Mouse (Mus musculus) stomach, embryonic 15.5 days (tissue): ENCODE measurements around the gene Cited4. TPM values are rescaled to one million over a fixed set of nuclear protein-coding genes. Genes with fewer than 3 reads are reported as not detected.

Experiments
- ATAC-seq: fragments of 200-750 bp; cut with Nextera tagmentation; 2 replicates; pipeline ENCODE4 v1.8.0; 2017; ENCODE audit warnings: low read depth, moderate number of reproducible peaks, moderate TSS enrichment; ENCODE audit not compliant: insufficient read depth, low FRiP score
- H3K27ac ChIP-seq: fragments of 300-500 bp; sonication (generic); 2 replicates; pipeline ENCODE4 v1.5.1; 2015; ENCODE audit warnings: mild to moderate bottlenecking, inconsistent platforms
- H3K27me3 ChIP-seq: fragments of 300-500 bp; sonication (generic); replicated peaks from 2 replicates; pipeline ENCODE4 v1.6.1; 2015; ENCODE audit warnings: inconsistent platforms
- H3K36me3 ChIP-seq: fragments of 300-500 bp; sonication (generic); 2 replicates; pipeline ENCODE4 v1.6.1; 2015; ENCODE audit warnings: inconsistent platforms
- H3K4me1 ChIP-seq: fragments of 300-500 bp; sonication (generic); 2 replicates; pipeline ENCODE4 v1.6.1; 2015; ENCODE audit warnings: inconsistent platforms
- H3K4me2 ChIP-seq: fragments of 300-500 bp; sonication (generic); 2 replicates; pipeline ENCODE4 v1.6.1; 2015; ENCODE audit warnings: mild to moderate bottlenecking, inconsistent platforms
- H3K4me3 ChIP-seq: fragments of 300-500 bp; sonication (generic); replicated peaks from 2 replicates; pipeline ENCODE4 v1.5.1; 2015; ENCODE audit warnings: inconsistent platforms
- H3K9ac ChIP-seq: fragments of 300-500 bp; sonication (generic); 2 replicates; pipeline ENCODE4 v1.6.1; 2015; ENCODE audit warnings: inconsistent platforms
- H3K9me3 ChIP-seq: fragments of 300-500 bp; sonication (generic); 2 replicates; pipeline ENCODE4 v1.6.1; 2016; ENCODE audit warnings: inconsistent platforms
- WGBS: fragments of 180-500 bp; shearing (Covaris S2); methylation state at CpG from one replicate; pipeline ENCODE4 v1.1.7; 2015; 5-methylcytosine and 5-hydroxymethylcytosine counted together
- polyA plus RNA-seq: library from polyadenylated mRNA; unstranded; fragments of >200 nt; fragmentation: Nextera tagmentation; extraction: Ambion mirVana; gene quantifications from 2 replicates; pipeline ENCODE4 v1.2.1, GENCODE M21; 2015

The Cited4 gene
- 8.4 and 13.2 TPM in 2 replicates for polyA plus RNA-seq

DNA sequence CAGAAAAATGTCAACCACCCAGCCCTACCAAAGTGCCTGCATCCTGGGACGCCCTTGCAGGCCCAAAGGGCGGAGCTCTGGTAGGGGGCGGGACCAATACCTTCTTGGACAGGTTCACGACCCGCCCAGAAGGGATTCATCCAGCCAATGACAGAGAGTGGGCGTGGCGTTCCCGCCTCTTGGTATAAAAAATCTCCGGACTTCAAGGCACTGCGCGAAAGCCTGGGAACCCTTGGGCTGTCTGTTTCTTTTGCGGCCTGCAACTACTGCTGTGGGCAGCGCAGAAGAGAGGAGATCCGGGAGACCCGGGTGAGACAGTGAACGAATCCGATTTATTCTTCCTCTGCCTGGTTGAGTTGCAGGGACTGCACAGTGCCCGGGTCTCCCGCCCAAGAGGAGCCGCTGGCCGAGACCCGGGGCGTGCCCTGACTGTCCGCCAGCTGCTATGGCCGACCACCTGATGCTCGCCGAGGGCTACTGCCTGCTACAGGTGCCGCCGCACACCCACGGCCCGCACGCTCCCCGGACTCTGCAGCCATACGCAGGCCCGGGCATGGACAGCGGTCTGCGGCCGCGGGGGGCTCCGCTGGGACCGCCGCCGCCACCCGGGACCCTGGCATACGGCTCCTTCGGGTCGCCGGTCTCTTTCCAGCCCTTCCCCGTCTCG is at the start of gene Cited4:
TSS of gene Cited4 (plus strand) at position 215 of the 667 bp plus-strand sequence.
- ATAC-seq: peak; percentile 94
- H3K27ac ChIP-seq: 0 out of 2 replicates have a peak within 1 kb of the TSS, but pooled peaks have one; percentile 11
- peak within 1 kb of the TSS; percentile 100 for H3K4me2 ChIP-seq
- under 1% methylated on average over 47 of the region's 50 CpGs for WGBS
- no peaks in the 10 kb centered on the region for H3K36me3 ChIP-seq
- H3K4me3 ChIP-seq: peak within 1 kb of the TSS; percentile 57
- peaks cover 9% of the 10 kb centered on the region for H3K4me1 ChIP-seq
- H3K9ac ChIP-seq: peak within 1 kb of the TSS; percentile 44
- H3K27me3 ChIP-seq: peaks cover 6% of the 10 kb centered on the region; the same call in 1 of the 2 replicates
- H3K9me3 ChIP-seq: no peaks in the 10 kb centered on the region

DNA sequence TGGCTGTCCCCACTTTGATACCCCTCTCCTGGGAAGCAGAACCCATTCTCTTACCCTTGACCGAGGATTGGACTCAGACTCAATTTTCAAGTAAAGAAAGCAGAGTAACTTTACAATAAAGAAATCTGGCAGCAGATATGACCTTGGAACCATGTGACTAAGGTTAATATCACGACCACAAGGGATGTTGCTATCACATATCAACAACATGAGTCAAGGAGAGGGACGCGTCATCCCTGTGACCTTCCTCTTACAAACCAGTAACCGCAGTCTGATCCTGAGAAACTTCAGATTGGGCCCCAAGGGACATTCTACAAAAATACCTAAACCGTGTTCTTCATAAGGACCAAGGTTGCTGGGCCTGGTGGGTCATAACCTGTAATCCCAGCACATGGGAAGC is 38.6 kb upstream of the Cited4 start:
- no peak overlapping the region for H3K4me2 ChIP-seq
- no peak for ATAC-seq
- H3K27me3 ChIP-seq: no peaks in the 10 kb centered on the region
- no peak overlapping the region for H3K27ac ChIP-seq
- H3K4me3 ChIP-seq: no peak overlapping the region
- no peaks in the 10 kb centered on the region for H3K9me3 ChIP-seq
- no peaks in the 10 kb centered on the region for H3K4me1 ChIP-seq
- no peak overlapping the region for H3K9ac ChIP-seq
- 81% methylated on average over 6 of the region's 6 CpGs for WGBS
- H3K36me3 ChIP-seq: no peaks in the 10 kb centered on the region

DNA sequence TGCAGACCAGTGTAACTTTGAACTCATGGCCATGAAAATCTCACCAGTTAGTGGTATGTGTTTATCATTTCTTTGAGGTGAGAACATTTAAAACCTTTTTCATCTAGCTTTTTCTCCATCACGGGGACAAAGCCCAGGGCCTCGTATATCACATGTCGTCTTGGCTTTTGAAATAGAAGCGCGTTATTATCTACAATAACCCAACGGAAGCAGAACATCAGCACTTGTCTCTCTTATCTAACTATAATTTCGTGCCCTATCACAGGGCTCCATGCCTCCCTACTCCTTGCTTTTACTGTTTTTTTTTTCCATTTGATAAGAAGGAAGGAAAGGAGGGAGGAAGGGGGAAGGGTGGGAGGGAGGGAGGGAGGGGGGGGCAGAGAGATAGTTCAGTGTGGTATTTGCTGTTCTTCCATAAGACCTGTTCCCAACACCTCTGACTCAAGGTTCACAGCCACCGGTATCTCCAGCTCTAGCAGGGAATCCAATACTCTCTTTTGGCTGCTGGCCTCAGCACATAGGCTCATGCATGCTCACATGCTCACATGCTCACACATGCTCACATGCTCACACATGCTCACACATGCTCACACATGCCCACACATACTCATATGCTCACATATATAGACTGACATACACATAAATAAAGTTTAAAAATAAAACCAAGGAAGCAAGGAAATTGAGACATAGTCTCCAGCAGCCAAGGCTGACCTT is 36.0 kb upstream of the Cited4 start:
- H3K27ac ChIP-seq: no peak overlapping the region
- no peak overlapping the region for H3K4me3 ChIP-seq
- H3K9me3 ChIP-seq: no peaks in the 10 kb centered on the region
- no peaks in the 10 kb centered on the region for H3K27me3 ChIP-seq
- H3K4me1 ChIP-seq: no peaks in the 10 kb centered on the region
- ATAC-seq: no peak; the same call in 1 of the 2 replicates
- 60% methylated on average over 8 of the region's 8 CpGs for WGBS
- H3K9ac ChIP-seq: no peak overlapping the region
- no peaks in the 10 kb centered on the region for H3K36me3 ChIP-seq
- H3K4me2 ChIP-seq: no peak overlapping the region

DNA sequence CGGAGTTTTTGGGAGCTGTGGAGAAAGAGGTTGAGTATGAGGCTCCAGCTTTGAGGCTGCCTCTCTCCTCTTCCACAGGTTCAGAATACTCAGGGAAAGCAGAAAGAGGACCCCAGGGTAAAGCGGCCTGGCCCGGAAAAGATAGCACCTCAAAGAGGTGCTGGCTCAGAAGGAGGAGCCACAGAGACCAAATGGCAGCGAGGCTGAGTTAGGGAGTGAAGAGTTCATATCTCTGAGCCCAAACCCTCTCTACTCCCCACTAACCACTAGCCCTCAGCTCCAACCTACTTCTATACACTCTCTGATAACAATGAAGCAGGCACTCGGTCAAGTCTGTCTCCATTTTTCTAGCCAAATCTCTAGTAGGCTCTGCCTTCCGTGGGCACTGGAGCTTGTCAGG is 34.5 kb upstream of the Cited4 start:
- H3K9me3 ChIP-seq: no peaks in the 10 kb centered on the region
- no peaks in the 10 kb centered on the region for H3K4me1 ChIP-seq
- no peaks in the 10 kb centered on the region for H3K36me3 ChIP-seq
- H3K4me2 ChIP-seq: no peak overlapping the region
- ATAC-seq: peak; percentile 82; the same call in 1 of the 2 replicates
- H3K27ac ChIP-seq: no peak overlapping the region
- 48% methylated on average over 6 of the region's 6 CpGs for WGBS
- H3K4me3 ChIP-seq: no peak overlapping the region
- no peaks in the 10 kb centered on the region for H3K27me3 ChIP-seq
- H3K9ac ChIP-seq: no peak overlapping the region

- Histone ChIP-seq H3K27me3 (no peaks in the 10 kb centered on the region), H3K36me3 (no peaks in the 10 kb centered on the region), H3K4me1 (no peaks in the 10 kb centered on the region), H3K4me2 (no peak overlapping the region), H3K27ac (no peak overlapping the region), H3K9me3 (no peaks in the 10 kb centered on the region), H3K9ac (no peak overlapping the region), H3K4me3 (no peak overlapping the region)
- no peak for ATAC-seq
- 79% methylated on average over 2 of the region's 2 CpGs for WGBS
These were observed 31.0 kb upstream of the Cited4 start for GRCm38 (mm10) chr4:120635351-120635750.

GRCm38 (mm10) chr4:120641946-120642345 is 24.4 kb upstream of the Cited4 start:
- H3K27ac ChIP-seq: no peak overlapping the region
- no peaks in the 10 kb centered on the region for H3K27me3 ChIP-seq
- no peaks in the 10 kb centered on the region for H3K36me3 ChIP-seq
- H3K4me3 ChIP-seq: no peak overlapping the region
- H3K4me2 ChIP-seq: no peak overlapping the region
- WGBS: 92% methylated on average over 6 of the region's 6 CpGs
- H3K9ac ChIP-seq: no peak overlapping the region
- ATAC-seq: no peak
- no peaks in the 10 kb centered on the region for H3K4me1 ChIP-seq
- no peaks in the 10 kb centered on the region for H3K9me3 ChIP-seq

DNA sequence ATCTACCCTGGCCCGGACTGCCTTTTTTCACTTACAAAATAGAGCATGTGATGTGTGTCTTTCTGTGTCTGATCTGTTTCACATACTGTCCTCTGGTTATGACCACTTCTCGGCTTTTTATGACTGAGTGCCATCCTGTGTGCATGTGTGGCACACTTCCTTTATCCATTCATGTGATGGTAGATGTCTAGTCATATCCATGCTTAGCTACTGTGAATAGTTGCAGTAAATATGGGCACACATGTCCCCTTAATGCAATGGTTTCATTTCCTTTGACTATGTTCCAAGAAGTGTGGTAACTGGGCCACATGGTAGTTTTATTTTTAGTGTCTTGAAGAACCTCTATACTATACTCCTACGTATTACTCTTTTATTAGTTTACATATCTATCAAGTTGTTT is 22.5 kb upstream of the Cited4 start:
- no peak overlapping the region for H3K9ac ChIP-seq
- 72% methylated on average over 3 of the region's 3 CpGs for WGBS
- ATAC-seq: no peak
- peaks cover 15% of the 10 kb centered on the region for H3K27me3 ChIP-seq
- no peaks in the 10 kb centered on the region for H3K4me1 ChIP-seq
- no peaks in the 10 kb centered on the region for H3K9me3 ChIP-seq
- H3K4me3 ChIP-seq: no peak overlapping the region
- H3K27ac ChIP-seq: no peak overlapping the region
- no peak overlapping the region for H3K4me2 ChIP-seq
- no peaks in the 10 kb centered on the region for H3K36me3 ChIP-seq

DNA sequence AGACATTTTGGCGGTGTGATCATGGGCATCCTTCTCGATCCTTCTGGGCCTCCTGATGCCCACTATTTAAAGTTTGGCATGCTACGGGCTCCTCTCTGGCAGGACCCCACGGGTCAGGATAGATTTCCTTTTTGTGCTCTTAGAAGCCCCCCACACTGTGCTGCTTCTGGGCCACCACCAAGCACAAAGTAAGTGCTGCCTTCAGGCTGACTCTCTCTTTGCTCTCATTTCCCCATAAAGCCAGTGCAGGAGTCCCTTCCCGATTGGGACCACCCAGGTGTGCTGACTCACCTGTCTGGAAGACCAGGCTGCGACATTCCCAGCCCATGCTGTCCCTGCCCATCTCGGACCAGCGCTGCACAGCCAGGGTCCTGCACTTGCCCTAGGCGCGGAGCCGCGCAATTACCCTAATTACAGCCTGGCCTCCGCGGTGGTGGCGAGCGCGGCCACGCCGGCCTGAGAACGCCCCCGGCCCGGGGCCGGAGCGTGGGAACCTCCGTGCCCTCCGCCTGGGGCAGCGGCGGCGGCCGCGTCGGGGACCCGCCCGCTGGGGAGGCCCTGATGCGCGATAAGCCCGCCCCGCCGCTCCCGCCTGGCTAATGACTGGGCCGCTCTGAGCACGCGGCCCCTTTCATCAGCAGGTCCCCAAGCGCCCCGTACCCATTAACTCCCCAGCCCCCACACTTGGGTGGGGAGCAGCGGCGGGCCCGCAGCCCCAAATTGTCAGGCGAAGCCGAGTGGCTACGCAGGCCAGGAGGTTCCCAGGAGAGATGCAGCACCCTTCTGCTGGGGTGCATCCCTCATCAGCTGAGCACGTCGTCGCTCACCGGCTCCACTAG is 16.8 kb upstream of the Cited4 start:
- 5% methylated on average over 50 of the region's 55 CpGs for WGBS
- Histone ChIP-seq H3K27me3 (peaks cover 38% of the 10 kb centered on the region), H3K27ac (no peak overlapping the region), H3K9me3 (no peaks in the 10 kb centered on the region), H3K4me3 (peak overlapping the region; percentile 41), H3K4me2 (peak overlapping the region; percentile 81), H3K36me3 (no peaks in the 10 kb centered on the region), H3K9ac (no peak overlapping the region; the same call in 1 of the 2 replicates), H3K4me1 (peaks cover 10% of the 10 kb centered on the region)
- ATAC-seq: peak; percentile 74; the same call in 1 of the 2 replicates

DNA sequence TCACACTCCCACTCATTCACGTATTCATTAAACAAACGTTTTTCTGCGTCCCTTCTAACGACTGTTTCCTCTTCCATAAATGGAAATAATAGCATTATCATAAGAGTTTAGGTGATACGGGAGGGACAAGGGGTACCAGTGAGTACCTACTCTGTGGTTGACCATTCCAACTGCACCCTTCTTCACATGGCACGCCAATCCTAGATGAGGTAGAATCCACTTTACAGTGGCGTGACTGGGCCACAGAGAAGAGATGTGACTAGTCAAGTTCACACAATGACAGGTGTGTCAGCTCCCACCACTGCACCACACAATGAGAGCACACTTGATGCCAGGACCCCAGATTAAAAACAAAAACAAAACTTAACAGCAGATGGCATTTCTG is 16.2 kb upstream of the Cited4 start:
- ATAC-seq: no peak
- peaks cover 38% of the 10 kb centered on the region for H3K27me3 ChIP-seq
- 23% methylated on average over 7 of the region's 7 CpGs for WGBS

GRCm38 (mm10) chr4:120655898-120656297 is 10.5 kb upstream of the Cited4 start:
- 71% methylated on average over 8 of the region's 8 CpGs for WGBS
- no peak for ATAC-seq
- no peaks in the 10 kb centered on the region for H3K4me1 ChIP-seq

More for the DNA sequence above, 16.2 kb upstream of the Cited4 start:
- no peak overlapping the region; the same call in 1 of the 2 replicates for H3K9ac ChIP-seq
- no peak overlapping the region for H3K27ac ChIP-seq
- peak overlapping the region; percentile 41; the same call in 1 of the 2 replicates for H3K4me3 ChIP-seq
- H3K36me3 ChIP-seq: no peaks in the 10 kb centered on the region
- H3K4me2 ChIP-seq: peak overlapping the region; percentile 81
- H3K4me1 ChIP-seq: peaks cover 10% of the 10 kb centered on the region
- H3K9me3 ChIP-seq: no peaks in the 10 kb centered on the region

DNA sequence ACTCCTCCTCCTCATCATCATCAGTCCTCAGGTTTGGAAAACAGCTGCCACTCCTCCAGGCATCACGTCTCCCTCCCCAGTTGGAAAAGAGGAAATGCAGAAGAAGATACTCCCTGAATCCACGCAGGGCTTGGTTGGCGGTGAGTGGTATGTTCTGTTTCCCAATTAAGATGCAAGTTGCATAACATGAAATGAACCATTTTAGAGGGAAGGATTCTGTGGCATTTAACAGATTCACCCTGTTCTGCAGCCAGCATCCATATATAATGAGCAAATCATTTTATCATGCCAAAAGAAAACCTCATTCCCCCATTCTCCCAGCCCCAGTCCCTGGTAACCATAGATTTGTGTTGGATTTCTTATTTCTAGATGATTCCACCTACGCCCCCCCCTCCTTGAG is 5.9 kb upstream of the Cited4 start:
- Histone ChIP-seq H3K4me2 (no peak overlapping the region), H3K27me3 (0 out of 2 replicates have a peak, but pooled peaks cover 4% of the 10 kb centered on the region), H3K27ac (no peak overlapping the region), H3K4me1 (no peaks in the 10 kb centered on the region), H3K4me3 (no peak overlapping the region), H3K9ac (no peak overlapping the region), H3K9me3 (no peaks in the 10 kb centered on the region), H3K36me3 (no peaks in the 10 kb centered on the region)
- no peak for ATAC-seq
- 79% methylated on average over 4 of the region's 4 CpGs for WGBS

More at GRCm38 (mm10) chr4:120655898-120656297, 10.5 kb upstream of the Cited4 start:
- H3K9me3 ChIP-seq: no peaks in the 10 kb centered on the region
- no peak overlapping the region for H3K4me2 ChIP-seq
- no peak overlapping the region for H3K9ac ChIP-seq
- peaks cover 7% of the 10 kb centered on the region for H3K27me3 ChIP-seq
- H3K4me3 ChIP-seq: no peak overlapping the region
- no peaks in the 10 kb centered on the region for H3K36me3 ChIP-seq
- no peak overlapping the region for H3K27ac ChIP-seq
